Mouse (Mus musculus) retina, embryonic 14.5 days (tissue): ENCODE results near the gene Sugct.
A peak's percentile ranks its signal among the peaks of the same experiment; 100 is the strongest.

Source experiments
- DNase-seq: peaks from one replicate; pipeline ENCODE4 v3.0.0-alpha.2; 2015; ENCODE audit warnings: low spot score

Sugct gene

DNA sequence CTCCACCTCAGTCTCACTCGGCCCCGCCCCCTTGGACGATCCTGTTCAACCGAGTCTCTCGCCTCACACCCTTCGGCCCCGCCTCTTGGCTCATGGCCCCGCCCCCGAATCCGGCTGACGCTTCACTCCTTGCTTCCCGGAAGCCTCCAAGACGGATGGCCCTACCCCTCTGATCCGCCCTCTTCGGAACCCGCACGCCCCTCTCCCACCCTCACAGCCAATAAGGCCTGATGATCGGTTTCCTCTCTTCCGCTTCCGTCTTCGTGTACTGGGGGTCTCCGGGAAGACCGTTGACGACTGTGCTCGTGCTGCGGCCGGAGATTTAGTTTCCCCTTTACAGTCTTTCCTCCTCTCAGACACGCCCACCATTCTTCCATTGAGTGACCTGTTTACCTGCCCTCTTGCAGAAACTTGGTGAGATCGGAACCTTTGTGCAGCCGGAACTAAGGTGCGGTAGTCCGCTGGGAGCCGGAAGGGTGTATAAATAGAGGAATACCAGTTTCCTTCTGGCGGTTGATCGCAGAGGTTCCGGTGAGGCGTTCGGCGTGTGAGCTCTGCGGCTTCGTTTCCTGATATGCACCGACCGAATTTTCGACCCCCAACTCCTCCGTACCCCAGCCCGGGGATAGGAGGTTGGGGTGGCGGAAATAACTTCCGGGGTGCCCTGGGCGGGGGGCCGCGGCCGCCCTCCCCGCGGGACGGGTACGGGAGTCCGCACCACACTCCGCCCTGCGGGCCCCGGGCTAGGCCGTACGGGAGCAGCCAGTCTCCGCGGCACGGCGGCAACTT is at the start of gene Sugct, which contains the start of gene Mplkip:
TSS of gene Sugct (minus strand) at position 643 of the 789 bp plus-strand sequence.
TSS of gene Mplkip (plus strand) at position 282 of the 789 bp plus-strand sequence.
- peak; percentile 100 for DNase-seq

DNA sequence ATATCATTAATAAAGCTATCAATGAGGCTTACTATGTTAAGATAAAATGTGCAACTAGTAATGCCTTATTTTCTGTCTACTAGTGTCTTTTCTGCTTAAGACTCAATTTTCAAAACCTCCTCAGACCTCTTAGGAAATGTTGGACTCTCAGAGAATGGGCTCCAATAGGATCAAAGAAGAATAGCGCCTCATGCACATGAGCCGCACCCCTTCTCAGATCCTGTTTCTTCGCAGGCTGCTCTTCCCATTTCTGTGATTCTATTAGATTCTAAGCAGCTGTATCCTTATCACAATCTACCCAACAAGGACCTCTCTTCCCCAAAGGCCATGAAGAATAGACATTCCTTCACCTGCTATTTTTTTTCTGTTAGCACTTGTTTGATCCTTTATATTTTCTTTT is 33.4 kb upstream of the Sugct start:
- no peak for DNase-seq

DNA sequence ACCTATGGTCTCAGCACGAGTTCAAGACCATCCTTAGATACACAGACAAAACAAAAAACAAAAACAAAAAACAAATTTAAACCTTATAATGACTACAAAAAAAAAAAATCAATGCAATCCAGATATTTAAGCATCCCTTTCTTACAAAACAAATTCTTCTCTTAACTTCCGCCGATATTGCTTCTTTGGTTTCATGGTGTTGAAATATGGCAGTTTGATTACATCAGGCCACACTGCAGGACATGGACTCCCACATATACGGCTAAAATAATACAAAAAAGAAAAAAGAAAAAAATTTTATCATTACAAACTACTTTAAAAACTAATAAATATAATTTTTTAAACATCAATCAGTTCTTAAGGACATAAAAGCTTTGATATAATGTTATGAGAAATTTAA is 32.6 kb upstream of the Sugct start:
- no peak for DNase-seq

DNA sequence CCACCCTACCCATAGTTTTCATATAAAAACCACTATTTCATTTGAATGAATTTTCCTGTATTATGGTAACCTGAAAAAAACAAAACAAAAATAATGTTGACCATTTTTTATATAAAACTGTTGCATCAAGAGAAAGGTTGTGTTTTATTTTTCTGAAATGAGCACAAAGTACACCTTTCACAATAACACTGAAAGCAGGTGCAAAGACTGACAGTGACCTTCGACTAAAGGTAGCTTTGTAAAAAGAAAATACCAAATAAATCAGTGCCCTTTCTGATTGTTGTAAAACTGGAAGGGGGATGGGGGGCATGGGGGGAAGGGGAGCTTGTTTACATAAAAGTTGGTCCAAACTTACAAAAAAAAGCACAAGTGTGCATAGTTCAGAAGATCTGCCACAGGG is 22.0 kb upstream of the Sugct start:
- DNase-seq = no peak

DNA sequence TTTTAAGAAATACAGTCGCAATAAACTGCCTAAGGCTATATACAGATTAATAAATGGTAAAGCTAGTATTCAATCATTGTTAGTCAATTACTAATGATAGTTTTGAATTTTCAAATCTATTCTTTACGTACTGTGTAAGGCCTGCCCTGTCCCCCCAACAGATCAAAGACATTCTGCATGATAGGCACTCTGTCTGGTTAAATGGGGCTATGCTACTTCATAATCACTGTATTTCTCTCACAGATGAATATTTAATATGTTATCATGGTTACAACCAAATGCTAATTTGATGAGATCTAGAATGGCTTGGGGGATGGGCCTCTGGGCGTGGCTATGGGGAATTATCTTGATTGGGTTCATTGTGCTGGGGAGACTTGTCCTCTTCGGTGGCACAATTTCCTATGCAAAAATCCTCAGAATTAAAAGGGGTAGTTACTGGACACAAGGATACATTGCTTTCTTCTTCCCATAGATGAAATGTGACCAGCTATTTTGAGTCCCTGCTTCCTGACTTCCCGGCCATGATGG is 13.5 kb upstream of the Sugct start:
- DNase-seq = no peak

DNA sequence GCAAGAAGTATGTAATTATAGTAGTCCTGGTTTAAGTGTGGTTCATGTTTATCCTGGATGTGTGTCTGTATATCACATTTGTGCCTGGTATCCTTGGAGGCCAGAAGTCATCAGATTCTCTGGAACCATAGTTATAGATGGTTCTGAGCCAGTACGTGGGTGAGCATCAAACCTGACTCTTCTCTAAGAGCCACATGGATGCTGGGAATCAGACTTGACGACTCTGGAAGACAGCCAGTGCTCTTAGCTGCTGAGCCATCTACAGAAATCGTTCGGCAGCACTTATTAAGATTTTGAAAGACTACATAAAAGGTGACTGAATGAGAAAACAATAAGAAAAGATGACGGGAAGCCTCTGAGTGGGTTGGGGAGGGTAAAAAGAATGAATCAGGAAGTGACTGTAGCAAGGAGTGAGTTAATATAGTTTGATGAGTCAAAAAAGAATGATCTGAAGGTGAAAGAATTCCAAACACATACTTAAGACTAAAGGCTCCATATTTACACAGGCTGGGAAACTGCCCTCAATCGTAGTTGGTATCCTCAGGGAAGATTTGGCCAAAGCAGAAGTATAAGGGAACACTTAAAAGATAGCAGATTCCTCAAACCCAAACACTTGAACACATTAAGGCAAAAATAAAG is 10.0 kb upstream of the Sugct start:
- no peak for DNase-seq

DNA sequence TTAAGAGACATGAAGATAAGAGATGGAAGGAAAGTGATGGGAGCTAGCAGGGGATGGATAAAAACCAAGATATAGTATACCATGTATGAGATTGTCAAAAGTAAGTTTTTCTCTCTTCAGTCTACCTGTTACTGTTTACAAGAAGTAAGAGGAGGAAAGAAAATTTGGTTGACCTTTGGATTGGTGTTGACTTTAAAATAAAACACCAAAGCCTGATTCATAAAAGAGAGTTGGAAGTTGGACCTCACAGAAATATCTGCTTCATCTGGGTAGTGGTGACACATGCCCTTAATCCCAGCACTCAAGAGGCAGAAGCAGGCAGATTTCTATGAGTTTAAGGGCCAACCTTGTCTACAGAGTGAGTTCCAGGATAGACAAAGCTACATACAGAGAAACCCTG is 7.0 kb upstream of the Sugct start:
- DNase-seq = no peak

DNA sequence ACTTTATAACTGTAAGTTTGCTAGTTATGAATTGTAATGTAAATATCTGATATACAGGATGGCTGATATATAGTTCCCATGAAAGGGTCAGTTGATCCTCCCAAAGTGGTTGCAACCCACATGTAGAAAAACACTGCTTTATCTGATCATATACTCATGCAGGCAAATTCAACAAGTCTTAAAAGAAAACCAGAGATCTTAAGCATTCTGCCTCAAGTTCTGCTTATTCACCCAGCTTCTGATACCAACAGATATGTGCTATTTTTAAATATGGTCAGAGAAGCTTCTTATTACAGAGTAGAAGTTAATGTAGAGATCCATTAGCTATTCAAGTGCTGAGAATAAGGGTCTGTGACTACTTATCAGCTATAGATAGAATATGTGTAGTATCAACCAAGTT is 6.0 kb upstream of the Sugct start:
- DNase-seq = no peak

DNA sequence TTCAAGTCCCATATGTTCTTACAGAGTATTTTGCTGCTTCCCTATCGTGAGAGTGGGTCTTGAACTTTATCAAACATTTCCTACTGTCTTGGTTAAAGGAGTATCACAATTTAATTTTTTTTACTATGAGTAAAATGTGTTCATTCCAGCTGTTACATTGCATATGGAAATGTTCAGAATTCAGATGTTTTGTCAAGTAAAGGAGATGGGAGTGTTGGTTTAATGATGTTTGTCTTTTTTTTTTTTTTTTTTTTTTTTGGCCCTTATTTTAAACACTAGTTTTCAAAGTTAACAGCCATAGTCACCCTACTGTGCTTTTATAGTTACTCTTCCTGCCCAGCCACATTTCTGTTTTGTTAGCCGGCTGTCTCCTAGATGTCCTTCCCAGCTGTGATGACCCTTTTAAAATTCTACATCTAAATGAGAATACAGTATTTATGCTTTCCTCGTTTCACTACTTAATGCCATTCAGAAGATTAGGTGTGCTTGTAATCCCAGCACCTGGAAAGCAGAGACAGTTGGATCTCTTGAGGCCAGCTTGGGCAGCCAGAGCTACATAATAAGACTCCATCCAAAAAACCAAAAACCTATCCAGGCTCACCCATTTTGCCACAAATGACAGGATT is 4.8 kb upstream of the Sugct start:
- no peak for DNase-seq

DNA sequence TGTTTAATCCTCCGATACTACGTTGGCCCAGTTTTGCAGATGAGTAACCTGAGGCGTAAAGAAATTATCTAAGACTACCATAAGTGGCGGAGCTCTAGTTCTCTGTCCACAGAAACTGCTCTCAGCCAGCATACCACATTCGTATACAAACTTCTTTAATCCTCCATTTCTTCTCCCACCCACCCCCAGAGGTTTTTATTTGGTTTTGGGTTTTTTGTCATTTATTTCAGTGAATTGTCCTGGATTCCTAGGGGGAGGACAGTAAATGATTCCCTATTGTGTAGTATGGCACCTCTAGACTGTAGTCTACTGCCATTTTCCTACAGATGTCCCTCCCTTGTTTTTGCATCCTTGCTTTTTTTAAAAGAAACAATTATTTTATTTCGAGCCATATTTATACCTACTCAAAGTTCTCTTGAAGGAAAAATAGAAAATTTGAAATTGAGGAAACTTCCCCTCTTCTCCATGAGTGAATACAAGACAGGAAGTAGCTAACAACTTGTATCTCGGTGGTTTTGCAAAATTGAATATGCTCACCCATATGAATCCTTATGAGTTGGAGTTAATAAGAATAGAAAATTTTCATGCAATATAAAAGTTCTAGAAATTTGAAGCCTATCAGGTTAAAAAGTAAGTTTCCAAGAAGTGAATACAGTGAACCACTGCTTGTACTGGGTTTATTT is 686 bp upstream of the Sugct start:
- DNase-seq = peak; percentile 22

DNA sequence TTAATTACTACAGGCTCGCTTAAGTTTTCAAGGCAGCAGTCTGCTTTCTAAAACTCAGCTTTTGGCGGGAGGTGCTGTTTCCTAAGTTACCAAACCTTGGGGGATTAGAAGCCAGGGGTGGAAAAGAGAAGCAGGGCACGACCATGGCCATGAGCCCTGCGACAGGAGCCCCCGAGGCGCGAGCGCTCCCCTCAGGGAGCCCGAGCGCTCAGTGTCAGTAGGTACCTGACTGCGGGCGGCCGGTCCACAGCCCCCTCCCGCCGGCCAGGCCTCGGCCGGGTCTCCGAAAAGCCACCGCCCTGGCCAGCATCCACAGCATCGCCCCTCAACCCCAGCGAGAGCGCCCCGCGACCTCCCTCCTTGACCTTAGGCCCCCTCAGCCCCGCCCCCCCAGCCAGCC is 939 bp downstream of the Sugct start:
- no peak for DNase-seq

DNA sequence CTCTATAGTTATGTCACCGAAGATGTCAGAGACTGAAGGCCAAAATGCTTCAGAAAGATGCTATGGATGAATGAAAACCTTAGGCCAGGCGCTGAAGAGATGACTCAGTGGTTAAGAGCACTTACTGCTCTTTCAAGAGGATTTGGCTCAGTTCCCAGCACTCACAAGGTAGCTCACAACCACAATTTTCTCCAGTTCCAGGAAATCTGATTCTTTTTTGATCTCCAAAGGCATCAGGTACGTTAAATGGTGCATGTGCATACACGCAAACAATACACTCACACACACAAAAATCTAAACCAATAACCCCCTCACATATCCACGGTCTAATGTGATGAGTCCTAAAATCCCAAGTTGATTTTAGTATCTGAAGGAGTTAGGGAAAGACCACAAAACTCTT is 1.5 kb downstream of the Sugct start:
- DNase-seq = no peak

DNA sequence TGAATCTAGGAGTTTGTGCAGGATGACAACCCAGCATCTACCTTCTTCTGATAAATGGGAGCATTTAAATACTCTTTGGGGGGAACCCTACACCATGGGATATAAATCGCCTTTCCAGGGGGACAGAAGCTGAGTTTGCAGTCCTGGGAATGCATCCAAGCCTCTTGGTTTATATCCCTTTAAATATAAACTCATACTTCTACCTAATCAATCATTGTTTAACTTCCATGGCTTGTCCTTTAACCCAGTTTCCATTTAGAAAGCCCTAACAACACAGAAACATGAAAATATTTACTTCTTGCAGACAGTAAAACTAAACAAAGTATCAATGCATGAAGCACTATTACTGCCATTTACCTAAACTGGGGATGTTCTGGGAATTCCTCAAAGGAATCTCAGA is 3.9 kb downstream of the Sugct start:
- DNase-seq = no peak

DNA sequence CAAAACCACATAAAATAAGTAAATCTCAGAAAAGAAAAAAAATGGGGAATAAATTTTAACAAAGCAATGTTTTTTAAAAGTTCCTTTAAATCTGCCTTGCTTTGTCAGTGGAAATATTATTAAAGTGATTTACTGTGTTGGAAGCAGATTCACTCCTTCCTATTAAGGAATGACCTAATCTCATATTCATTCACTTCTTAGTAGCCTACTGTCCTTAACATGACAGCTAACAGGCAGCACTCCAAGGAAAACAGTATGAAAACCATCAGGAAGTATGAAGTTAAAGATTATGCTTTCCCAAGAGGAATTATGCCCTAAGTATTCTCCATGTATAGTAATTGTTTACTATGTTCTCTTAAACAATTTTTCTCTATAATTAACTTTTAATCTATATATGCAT is 4.7 kb downstream of the Sugct start:
- no peak for DNase-seq

DNA sequence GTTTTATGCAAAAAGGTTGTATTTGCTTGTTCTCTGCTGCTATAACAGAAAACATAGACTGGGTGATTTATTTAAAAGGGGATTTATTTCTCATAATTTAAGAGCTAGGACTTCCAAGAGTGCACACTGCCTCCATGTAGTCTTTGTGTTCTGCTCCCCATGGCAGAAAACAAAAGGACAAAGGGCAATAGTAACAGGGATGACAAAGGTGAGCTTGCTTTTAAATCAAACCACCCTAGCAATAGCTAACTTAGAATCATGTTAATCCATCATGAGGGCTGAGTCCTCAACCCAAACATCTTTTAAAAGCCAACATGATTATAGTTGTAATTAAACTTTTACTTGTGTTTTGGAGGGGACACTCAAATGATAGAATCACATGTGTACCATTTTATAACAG is 5.9 kb downstream of the Sugct start:
- no peak for DNase-seq

DNA sequence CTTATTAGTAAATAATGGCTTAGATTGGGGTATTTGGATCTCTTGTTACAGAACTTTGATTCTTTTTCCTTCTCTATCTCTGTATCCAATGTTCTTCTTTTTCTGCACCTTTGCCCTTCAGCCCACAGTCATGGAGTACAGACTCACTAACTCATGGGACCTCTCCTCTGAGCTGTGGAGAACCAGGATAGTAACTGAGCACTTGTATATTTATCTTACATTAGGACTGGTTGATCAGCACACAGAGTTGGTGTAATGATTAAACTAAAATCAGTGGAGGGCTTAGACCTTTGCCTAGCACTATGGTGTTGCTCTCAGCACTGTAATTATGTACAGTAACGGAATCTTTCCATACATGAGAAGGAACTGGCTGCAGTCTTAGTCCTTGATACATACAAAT is 24.2 kb downstream of the Sugct start:
- DNase-seq = no peak

DNA sequence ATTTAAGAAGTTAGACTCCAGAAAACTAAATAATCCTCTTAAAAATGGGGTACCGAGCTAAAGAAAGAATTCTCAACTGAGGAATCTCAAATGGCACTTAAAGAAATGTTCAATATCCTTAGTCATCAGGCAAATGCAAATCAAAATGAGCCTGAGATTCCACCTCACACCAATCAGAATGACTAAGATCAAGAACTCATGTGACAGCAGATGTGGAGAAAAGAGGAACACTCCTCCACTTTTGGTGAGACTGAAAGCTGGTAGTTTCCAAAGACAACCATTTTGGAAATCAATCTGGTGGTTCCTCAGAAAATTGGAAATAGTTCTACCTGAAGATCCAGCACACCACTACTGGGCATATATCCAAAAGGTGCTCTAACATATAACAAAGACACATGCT is 28.0 kb downstream of the Sugct start:
- DNase-seq = no peak

DNA sequence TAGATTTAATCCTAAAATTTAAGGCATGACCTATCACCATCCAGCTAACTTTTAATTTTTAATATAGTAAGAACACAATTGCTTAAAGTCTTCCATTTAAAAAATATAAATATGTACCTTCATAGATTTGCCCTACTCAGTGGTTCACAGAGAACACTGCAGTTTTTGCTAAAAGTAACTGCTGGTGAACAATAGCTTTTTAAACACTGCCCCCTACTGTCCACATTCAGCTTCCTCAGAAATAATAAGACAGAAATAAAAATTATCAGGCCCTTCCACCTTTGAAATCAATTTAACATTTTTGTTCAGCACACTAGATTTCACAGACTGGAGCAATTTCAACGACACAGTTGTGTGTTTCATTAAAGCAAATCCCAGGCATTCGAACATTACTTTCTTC is 53.1 kb downstream of the Sugct start:
- DNase-seq = peak; percentile 52

DNA sequence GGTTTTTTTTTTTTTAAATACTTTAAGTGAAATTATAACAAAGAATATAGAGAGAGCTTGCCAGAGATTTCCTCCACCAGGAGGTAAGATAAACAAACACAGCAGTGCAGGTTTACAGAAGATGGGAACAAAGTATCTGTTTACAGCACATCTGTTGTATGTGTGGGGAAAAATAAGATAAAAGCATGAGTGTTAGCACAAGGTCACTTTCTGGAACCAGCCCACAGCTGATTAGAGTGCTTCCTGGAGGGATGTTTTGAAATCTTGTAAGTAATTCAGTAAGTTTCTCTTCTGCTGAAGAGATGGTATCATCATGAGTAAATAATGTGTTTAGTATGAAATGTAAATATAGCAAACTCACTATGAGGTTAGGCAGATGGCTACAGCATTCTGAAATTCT is 57.3 kb downstream of the Sugct start:
- DNase-seq = no peak

DNA sequence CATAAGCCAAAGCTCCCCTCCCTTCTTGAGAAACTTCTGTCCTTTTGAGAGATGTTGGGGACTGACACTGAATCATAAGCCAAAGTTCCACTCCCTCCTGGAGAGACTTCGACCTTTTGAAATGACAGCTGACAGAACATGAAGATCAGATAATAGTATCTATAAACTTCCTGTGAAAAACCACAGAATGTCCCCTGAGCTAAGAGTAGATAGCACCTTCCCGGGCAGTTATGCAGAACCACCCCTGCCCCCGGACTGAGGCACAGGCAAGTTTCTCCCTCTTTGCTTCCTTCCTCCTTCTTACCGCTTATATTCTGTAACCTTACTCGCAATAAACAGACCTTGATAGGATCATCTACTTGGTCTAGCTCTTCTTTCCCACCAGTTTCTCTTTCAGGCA is 68.2 kb downstream of the Sugct start:
- DNase-seq = no peak

DNA sequence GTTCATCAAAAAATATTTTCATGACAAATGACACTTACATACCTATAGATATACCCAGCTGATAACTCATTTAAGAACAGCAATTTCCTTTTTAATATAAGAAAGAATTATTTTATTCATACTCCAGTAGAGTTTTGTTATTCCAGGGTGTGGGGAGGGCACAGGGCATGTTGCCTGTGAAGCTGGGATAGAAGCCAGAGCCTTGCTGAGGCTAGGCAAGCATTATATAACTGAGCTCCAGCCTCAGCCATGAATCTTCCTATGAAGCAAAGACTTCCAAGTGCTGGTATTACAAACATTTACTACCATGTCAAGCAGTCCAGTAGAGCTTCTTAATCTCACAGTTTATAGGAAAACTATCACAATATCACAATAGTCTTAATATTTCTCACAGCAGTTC is 70.4 kb downstream of the Sugct start:
- no peak for DNase-seq

DNA sequence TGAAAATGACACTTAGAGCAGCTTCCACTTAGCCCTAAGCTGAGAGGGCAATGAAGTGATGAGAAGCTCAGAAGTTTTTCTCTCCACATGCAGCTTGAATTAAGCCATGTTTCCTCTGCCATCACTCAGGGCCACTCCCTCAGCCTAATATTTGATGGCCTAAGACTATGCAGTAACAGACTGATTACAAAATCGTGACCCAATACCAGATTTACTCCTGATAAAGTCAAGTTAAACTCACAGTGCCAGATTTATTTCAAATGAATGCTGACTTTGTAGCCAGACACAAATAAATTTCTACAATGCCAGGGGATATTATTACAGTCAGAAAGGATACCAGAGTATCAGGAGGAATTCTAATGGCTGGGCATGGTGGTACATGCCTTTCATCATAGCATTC is 89.1 kb downstream of the Sugct start:
- no peak for DNase-seq

DNA sequence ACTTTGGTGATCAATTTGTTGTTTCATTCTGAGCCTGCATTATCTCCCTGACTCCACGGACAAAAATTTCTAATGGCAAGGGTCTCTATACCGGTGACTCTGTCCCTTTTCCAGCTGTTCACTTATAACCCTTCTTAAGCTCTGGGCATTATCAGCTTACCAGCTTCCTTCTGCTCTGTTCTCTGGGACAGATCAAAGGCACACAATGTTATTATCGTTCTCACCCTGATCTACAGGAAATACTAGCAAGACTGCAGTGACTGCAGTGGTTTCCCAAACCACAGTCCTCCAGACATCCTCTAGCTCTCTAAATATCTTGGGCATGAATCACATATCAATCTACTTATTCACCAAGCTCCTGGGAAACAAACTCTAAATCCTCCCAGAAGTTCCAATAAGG is 90.7 kb downstream of the Sugct start:
- no peak for DNase-seq
